Mouse (Mus musculus) CH12.LX (cell line): ENCODE measurements around the gene Phactr1.

Source experiments
- BHLHE40 ChIP-seq: IDR thresholded peaks from 2 replicates; pipeline ENCODE4 v1.6.1; 2011; ENCODE audit warnings: mild to moderate bottlenecking, low read depth, low read length, improper control_type of control experiment
- CHD2 ChIP-seq: IDR thresholded peaks from 2 replicates; pipeline ENCODE4 v1.6.1; 2011; ENCODE audit warnings: low read length, improper control_type of control experiment
- CTCF ChIP-seq, 2 experiments: IDR thresholded peaks in 1 of 2; conservative IDR thresholded peaks in 1 of 2; 2 replicates each; pipeline ENCODE4 v1.5.1; 2011 to 2012; ENCODE audit warnings: low read depth in 2 of 2, low read length in 2 of 2, improper control_type of control experiment in 1 of 2, inconsistent platforms in 1 of 2, mild to moderate bottlenecking in 1 of 2, moderate library complexity in 1 of 2
- MAZ ChIP-seq: IDR thresholded peaks from 2 replicates; pipeline ENCODE4 v1.6.1; 2012; ENCODE audit warnings: low read depth, mild to moderate bottlenecking, inconsistent platforms, low read length, improper control_type of control experiment, moderate library complexity
- MYC ChIP-seq: IDR thresholded peaks from 2 replicates; pipeline ENCODE4 v1.6.1; 2011; ENCODE audit warnings: low read depth, mild to moderate bottlenecking, improper control_type of control experiment, low read length
- POLR2A ChIP-seq: IDR thresholded peaks from 2 replicates; pipeline ENCODE4 v1.6.1; 2011; ENCODE audit warnings: low read depth, mild to moderate bottlenecking, improper control_type of control experiment, low read length
- POLR2AphosphoS2 ChIP-seq: IDR thresholded peaks from 2 replicates; pipeline ENCODE4 v1.6.1; 2011; ENCODE audit warnings: low read depth, low read length, improper control_type of control experiment
- SIN3A ChIP-seq: IDR thresholded peaks from 2 replicates; pipeline ENCODE4 v1.6.1; 2012; ENCODE audit warnings: low read length, improper control_type of control experiment, inconsistent platforms

GRCm38 (mm10) chr13:42894598-42894997 is 214.2 kb downstream of the Phactr1 start:
- TF ChIP-seq CTCF (conservative IDR thresholded peaks at IDR 0.05 in 1 of 2, IDR thresholded peaks at IDR 0.05 in 1 of 2; ENCODE audit: low read depth in 2 of 2, low read length in 2 of 2) (no peak), SIN3A (no peak), MYC (no peak), POLR2AphosphoS2 (no peak), POLR2A (no peak), MAZ (no peak), CHD2 (no peak), BHLHE40 (no peak)
